Mouse (Mus musculus): ENCODE measurements around the gene Sgpp2. TPM values are rescaled to one million over a fixed set of nuclear protein-coding genes. Genes with fewer than 3 reads are reported as not detected.

Gene Sgpp2
- total RNA-seq, 2 experiments from 2014 or later: 0.05 TPM; not detected in 1

DNA sequence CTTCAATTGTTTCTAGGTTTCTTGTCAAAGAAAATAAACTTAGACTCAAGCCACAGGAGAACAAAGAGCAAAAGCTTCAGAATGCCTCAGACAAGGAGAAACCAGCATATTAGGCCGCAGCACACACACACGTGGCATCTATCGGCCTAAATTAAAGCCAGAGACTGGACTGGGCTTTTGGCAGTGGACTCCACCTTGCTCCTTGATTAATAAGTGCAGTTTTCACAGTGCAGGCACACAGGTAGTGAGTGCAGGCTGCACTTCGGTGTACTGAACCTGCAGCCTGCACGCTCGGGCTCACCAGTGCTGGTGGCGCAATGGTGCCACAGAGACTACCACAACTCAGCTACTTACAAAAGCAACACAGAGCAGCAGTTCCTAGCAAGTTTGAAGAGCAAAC lies 132.9 kb downstream of the Sgpp2 start:
- no peak for DNase-seq
- intact Hi-C loops (cut with DNase I): no loop called here

GRCm38 (mm10) chr1:78446232-78446631 lies 136.1 kb downstream of the Sgpp2 start:
- intact Hi-C loops (cut with DNase I): no loop called here
- DNase-seq: no peak

DNA sequence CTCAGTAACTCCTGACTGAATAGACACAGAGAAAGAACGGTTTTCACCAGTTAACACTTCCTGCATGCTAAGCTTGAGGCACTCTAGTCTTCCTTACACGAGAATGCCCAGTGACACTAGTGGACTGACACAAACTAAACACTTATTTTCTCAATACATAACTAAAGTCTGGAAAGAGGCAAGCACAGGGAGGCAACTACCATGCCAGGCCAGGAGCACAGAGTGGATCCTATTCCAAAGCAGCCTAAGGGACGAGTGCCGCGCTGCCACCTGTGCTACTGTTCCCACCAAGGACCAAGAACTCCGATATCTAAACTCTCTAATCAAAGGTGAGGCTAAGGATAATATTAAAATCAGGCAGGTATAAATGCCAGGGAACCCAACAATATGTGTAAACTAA lies 136.6 kb downstream of the Sgpp2 start:
- intact Hi-C loops (cut with DNase I): no loop called here

GRCm38 (mm10) chr1:78448091-78448490 lies 137.9 kb downstream of the Sgpp2 start:
- intact Hi-C loops (cut with DNase I): no loop called here
- no peak for DNase-seq

More for the DNA sequence above, 136.6 kb downstream of the Sgpp2 start:
- no peak for DNase-seq

DNA sequence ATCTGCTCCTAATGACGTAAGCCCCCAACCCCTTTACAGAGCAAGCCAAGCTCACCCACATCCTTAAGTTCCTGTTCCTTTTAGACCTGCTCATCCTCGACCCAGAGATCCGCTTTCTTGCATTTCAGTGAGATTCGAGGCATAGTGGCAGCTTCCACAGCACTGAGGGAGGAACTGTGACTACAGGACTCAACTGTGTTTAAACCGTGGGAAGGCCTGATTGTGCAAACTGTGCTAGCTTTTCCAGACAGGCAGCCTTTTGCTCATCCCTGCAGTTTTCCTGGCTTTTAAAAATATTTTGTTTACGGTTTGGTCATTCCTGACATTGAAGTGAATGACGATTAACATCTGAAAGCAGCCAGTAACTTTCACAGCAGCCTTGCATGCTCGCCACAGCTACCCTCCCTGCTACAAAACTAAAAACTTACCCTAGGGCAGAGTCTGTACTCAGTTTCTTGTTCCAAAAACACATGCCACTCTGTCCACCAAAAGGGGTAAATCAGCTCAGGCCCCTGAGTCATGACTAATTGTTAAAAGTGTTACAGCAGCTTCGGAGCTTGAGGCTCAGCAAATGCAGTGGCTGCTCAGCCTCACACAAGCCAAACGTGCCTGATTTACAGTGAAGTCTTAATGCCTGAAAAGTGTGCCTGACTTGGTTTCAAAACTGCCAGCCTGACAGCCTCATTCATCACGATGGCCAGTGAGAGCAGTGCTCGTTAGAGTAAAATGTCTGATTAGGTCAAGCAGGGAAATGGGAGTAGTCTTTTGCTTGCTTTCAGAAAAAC lies 141.1 kb downstream of the Sgpp2 start:
- intact Hi-C loops (cut with DNase I): no loop called here
- no peak for DNase-seq

DNA sequence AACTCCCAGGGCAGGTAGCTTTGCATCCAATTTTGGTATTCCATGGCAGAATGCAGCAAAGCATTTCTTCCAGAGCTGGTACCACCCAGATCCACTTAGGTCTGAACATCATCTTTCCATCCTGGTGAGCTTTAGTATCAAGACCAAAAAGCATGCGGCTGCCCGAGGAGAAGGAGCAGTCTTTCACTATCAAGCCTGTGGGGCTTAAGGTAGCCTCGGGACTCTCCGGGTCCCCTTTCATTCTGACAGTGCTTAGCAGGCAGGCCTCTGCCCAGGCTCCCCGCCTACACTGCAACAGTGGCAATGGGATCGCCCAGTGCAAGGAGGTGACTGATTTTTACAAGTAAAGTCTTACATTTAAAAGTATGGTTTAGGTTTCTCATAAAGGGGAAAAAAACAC lies 142.4 kb downstream of the Sgpp2 start:
- DNase-seq: no peak
- intact Hi-C loops (cut with DNase I): no loop called here

DNA sequence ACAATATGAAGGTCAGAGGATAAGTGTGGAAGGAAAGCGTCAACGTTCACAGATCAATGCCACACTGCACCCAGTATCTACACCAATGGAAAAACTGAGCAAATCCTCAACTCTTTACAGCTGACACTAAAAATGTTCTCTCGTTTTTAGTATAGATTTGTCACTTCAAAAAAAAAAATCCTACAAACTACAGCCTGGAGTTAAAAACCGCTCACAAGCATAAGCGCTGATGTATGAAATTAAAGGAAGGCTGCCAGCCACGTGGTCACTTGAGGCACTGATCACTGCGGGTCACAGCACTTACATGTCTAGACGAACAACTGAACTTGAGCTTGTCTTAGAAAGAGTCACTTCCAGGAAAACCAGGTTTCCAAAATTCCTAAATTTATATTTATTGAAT lies 143.7 kb downstream of the Sgpp2 start:
- intact Hi-C loops (cut with DNase I): no loop called here
- DNase-seq: no peak

DNA sequence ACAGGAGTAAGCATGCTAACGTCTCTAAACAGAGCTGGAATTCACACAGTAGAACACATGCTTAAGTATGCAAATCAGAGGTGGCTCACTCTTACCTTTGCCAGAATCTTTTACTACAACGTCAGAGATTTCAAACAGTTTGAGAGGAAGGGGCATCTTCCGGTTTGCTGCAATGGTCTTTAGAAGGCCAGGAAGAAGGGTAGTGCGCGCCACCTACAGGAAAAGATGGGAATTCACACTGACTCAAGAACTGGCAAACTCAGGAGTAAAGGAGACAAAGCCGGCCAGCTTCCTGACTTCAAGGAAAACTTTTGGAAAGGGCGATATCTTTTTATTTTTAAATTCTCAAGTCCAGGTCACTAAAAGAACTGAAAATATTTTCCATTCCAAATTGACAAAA lies 144.5 kb downstream of the Sgpp2 start:
- intact Hi-C loops (cut with DNase I): no loop called here
- peak; percentile 11 to 45 for DNase-seq

Other genes with a start within 250 kb of the Sgpp2 start
- gene Pax3, start 113.2 kb upstream of the Sgpp2 start, total RNA-seq (2021): under 1 TPM in 1 of 2 experiments, not detected in 1; 0.07 TPM
- gene Farsb, start 178.6 kb downstream of the Sgpp2 start, total RNA-seq (2021): 10 to 100 TPM; 47.6 to 48.3 TPM
- gene Mogat1, start 200.6 kb downstream of the Sgpp2 start, total RNA-seq (2021): not detected
- not detected for gene BC035947, start 201.8 kb downstream of the Sgpp2 start, total RNA-seq (2021)